Mouse (Mus musculus) erythroblast, embryonic 14.5 days (primary cell): Measurements from ENCODE around the gene Lrrc8a.

Experiments
- GATA1 ChIP-seq: IDR thresholded peaks from 2 replicates; pipeline ENCODE4 v1.6.1; 2012; ENCODE audit warnings: low read length, inconsistent platforms, mixed read lengths
- TAL1 ChIP-seq: IDR thresholded peaks from 3 replicates; pipeline ENCODE4 v1.6.1; 2012; ENCODE audit warnings: low read length, inconsistent platforms, mixed read lengths

GRCm38 (mm10) chr2:30250166-30251128 is 12.9 kb downstream of the Lrrc8a start:
- TF ChIP-seq GATA1, result no peak
- TF ChIP-seq TAL1, result no peak
